Mouse (Mus musculus) mouse embryonic stem cell (cell line): ENCODE measurements around the gene Ttc17.

Experiments
- in situ Hi-C, 2 experiments: fragments of 300-500 bp; cut with MboI; formaldehyde crosslinking; loops; 1 replicate in 1 of 2; 3 replicates in 1 of 2; pipeline ENCODE4 v1.14.3; 2019 to 2020; ENCODE audit warnings: low sequenced_read_pairs in 2 of 2, low pct_unique_long_range_greater_than_20kb in 1 of 2, mixed read lengths in 1 of 2; ENCODE audit not compliant: unreplicated experiment in 1 of 2

The Ttc17 gene

GRCm38 (mm10) chr2:94266381-94267160 is 139.9 kb downstream of the Ttc17 start:
- in situ Hi-C loops: loop anchor here in 1 of 2 experiments (25.0 kb wide), 2 partner anchors 429 to 629 kb away; partner anchors contain the start of genes Accs and Alx4

- in situ Hi-C loops: loop anchor here in 1 of 2 experiments (25.0 kb wide), 2 partner anchors 428 to 628 kb away; partner anchors contain the start of genes Accs and Alx4
Observed at GRCm38 (mm10) chr2:94265221-94266191, 141.0 kb downstream of the Ttc17 start.

GRCm38 (mm10) chr2:94264631-94265098 is 141.8 kb downstream of the Ttc17 start:
- in situ Hi-C loops: loop anchor here in 1 of 2 experiments (25.0 kb wide), 2 partner anchors 427 to 627 kb away; partner anchors contain the start of genes Accs and Alx4

- in situ Hi-C loops: loop anchor here in 1 of 2 experiments (25.0 kb wide), 2 partner anchors 427 to 627 kb away; partner anchors contain the start of genes Accs and Alx4
Observed at GRCm38 (mm10) chr2:94264006-94264405, 142.5 kb downstream of the Ttc17 start.

- in situ Hi-C loops: loop anchor here in 1 of 2 experiments (25.0 kb wide), 2 partner anchors 426 to 626 kb away; partner anchors contain the start of genes Accs and Alx4
Observed at GRCm38 (mm10) chr2:94263530-94263937, 143.0 kb downstream of the Ttc17 start.

GRCm38 (mm10) chr2:94262917-94263529 is 143.5 kb downstream of the Ttc17 start:
- in situ Hi-C loops: loop anchor here in 1 of 2 experiments (25.0 kb wide), 2 partner anchors 426 to 626 kb away; partner anchors contain the start of genes Accs and Alx4

- in situ Hi-C loops: loop anchor here in 1 of 2 experiments (25.0 kb wide), 2 partner anchors 417 to 617 kb away; partner anchors contain the start of genes Accs and Alx4
Observed at GRCm38 (mm10) chr2:94254102-94254501, 152.4 kb downstream of the Ttc17 start.
